Mouse (Mus musculus) stomach, embryonic 15.5 days (tissue): ENCODE measurements around the gene Rab3a. TPM values are rescaled to one million over a fixed set of nuclear protein-coding genes. Genes with fewer than 3 reads are reported as not detected.

Source experiments
- ATAC-seq: fragments of 200-750 bp; cut with Nextera tagmentation; 2 replicates; pipeline ENCODE4 v1.8.0; 2017; ENCODE audit warnings: low read depth, moderate number of reproducible peaks, moderate TSS enrichment; ENCODE audit not compliant: insufficient read depth, low FRiP score
- H3K27ac ChIP-seq: fragments of 300-500 bp; sonication (generic); 2 replicates; pipeline ENCODE4 v1.5.1; 2015; ENCODE audit warnings: mild to moderate bottlenecking, inconsistent platforms
- H3K27me3 ChIP-seq: fragments of 300-500 bp; sonication (generic); replicated peaks from 2 replicates; pipeline ENCODE4 v1.6.1; 2015; ENCODE audit warnings: inconsistent platforms
- H3K36me3 ChIP-seq: fragments of 300-500 bp; sonication (generic); 2 replicates; pipeline ENCODE4 v1.6.1; 2015; ENCODE audit warnings: inconsistent platforms
- H3K4me1 ChIP-seq: fragments of 300-500 bp; sonication (generic); 2 replicates; pipeline ENCODE4 v1.6.1; 2015; ENCODE audit warnings: inconsistent platforms
- H3K4me2 ChIP-seq: fragments of 300-500 bp; sonication (generic); 2 replicates; pipeline ENCODE4 v1.6.1; 2015; ENCODE audit warnings: mild to moderate bottlenecking, inconsistent platforms
- H3K4me3 ChIP-seq: fragments of 300-500 bp; sonication (generic); replicated peaks from 2 replicates; pipeline ENCODE4 v1.5.1; 2015; ENCODE audit warnings: inconsistent platforms
- H3K9ac ChIP-seq: fragments of 300-500 bp; sonication (generic); 2 replicates; pipeline ENCODE4 v1.6.1; 2015; ENCODE audit warnings: inconsistent platforms
- H3K9me3 ChIP-seq: fragments of 300-500 bp; sonication (generic); 2 replicates; pipeline ENCODE4 v1.6.1; 2016; ENCODE audit warnings: inconsistent platforms
- WGBS: fragments of 180-500 bp; shearing (Covaris S2); methylation state at CpG from one replicate; pipeline ENCODE4 v1.1.7; 2015; 5-methylcytosine and 5-hydroxymethylcytosine counted together
- polyA plus RNA-seq: library from polyadenylated mRNA; unstranded; fragments of >200 nt; fragmentation: Nextera tagmentation; extraction: Ambion mirVana; gene quantifications from 2 replicates; pipeline ENCODE4 v1.2.1, GENCODE M21; 2015

Rab3a gene
- polyA plus RNA-seq, 1 experiment from 2014 or later: 20.9 TPM

DNA sequence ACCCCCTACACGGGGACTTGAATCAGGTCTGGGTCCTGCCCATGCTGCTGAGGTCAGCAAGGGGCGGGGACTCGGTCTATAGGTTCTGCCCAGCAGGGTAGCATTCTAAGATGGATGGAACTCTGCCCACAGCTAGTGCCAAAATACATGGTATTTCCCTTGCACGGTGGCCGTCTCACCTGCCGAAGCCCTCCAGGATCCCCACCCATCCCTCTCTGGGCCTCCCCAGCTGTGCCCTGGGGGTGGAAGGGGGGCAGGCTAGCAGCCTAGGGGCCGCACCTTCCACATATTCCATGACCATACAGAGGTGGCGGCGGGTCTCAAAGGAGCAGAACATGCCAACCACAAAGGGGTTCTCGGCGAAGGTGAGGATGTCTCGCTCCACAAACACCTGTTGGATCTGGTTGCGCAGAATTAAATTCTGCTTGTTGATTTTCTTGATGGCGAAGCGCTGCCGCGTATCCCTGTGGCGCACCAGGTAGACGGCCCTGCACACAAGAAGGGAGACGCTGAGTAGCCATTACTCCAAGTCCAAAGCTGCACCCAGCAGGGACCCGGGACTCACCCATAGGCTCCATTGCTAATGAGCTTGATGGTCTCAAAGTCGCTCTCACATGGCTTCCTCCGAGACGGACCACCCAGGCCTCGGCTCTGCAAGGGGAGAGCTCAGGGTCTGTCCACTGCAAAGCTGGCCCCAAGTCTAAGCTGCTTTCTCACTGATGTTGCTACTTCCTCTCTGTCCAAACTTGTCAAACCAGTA, 32.0 kb downstream of the Rab3a start:
- ATAC-seq: no peak

DNA sequence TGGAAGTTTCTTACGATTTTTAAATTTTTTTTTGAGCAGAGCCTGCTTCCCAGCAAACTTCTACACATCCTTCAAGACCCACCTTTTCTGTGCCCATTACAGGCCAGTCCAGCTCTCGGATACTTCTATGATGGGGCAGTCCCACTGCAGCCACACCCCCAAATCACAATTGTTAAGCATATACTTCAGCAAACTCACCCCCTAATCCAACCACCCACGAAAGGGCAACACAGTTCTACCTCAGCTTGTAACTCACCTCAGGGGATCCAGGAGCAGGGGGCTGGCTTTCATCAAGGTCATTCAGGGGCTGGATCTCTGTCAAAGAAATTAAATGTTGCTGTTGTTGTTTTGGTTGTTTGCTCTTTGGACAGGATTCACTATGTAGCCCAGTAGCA, 32.6 kb downstream of the Rab3a start:
- H3K27me3 ChIP-seq: no peaks in the 10 kb centered on the region
- peaks cover 49% of the 10 kb centered on the region for H3K36me3 ChIP-seq
- peaks cover 20% of the 10 kb centered on the region for H3K4me1 ChIP-seq
- no peaks in the 10 kb centered on the region for H3K9me3 ChIP-seq
- no peak overlapping the region for H3K4me2 ChIP-seq
- ATAC-seq: no peak
- H3K4me3 ChIP-seq: no peak overlapping the region
- no peak overlapping the region for H3K9ac ChIP-seq
- WGBS: 88% methylated on average over 3 of the region's 3 CpGs
- H3K27ac ChIP-seq: no peak overlapping the region

More for the DNA sequence above, 32.0 kb downstream of the Rab3a start:
- H3K4me3 ChIP-seq: no peak overlapping the region
- H3K9ac ChIP-seq: no peak overlapping the region
- H3K27ac ChIP-seq: no peak overlapping the region
- peaks cover 14% of the 10 kb centered on the region for H3K4me1 ChIP-seq
- H3K27me3 ChIP-seq: no peaks in the 10 kb centered on the region
- H3K9me3 ChIP-seq: no peaks in the 10 kb centered on the region
- no peak overlapping the region for H3K4me2 ChIP-seq
- H3K36me3 ChIP-seq: peaks cover 53% of the 10 kb centered on the region
- WGBS: 86% methylated on average over 25 of the region's 25 CpGs

DNA sequence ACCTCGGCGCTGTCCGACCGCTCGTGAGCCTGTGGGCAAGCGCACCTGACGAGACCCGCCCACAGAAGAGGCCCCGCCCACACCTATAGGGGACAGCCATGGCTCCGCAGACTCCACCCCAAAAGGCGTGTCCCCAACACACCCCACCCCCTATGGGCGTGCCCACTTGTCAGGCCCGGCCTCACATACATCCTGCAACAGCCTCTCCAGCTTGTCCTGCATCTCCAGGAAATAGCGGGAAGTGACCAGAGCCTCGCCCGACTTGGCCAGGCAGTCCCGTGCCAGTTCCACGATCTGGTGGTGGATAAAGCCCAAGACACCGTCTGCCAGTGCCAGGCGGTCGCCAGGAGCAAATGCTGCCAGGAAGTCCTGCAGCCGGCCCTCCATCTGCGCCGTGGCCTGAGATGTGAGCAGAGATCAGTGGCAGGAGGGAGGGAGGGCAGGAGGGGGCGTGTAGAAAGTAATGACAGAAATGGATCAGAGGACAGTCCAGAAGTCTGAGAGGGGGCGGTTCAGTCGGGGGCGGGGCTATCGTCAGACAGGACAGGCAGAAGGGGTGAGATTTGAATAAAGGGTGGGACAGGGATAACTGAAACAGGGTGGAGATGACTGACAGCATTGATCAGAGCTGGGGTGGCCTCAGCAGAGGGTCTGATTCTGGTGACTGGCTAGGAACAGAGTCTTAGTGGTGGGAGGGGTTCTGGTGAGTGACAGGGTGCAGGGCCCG, 33.6 kb downstream of the Rab3a start:
- Histone ChIP-seq H3K9me3 (no peaks in the 10 kb centered on the region), H3K4me2 (peak overlapping the region; percentile 5; the same call in 1 of the 2 replicates), H3K4me1 (peaks cover 26% of the 10 kb centered on the region), H3K4me3 (no peak overlapping the region), H3K9ac (no peak overlapping the region), H3K27me3 (no peaks in the 10 kb centered on the region), H3K27ac (no peak overlapping the region), H3K36me3 (peaks cover 46% of the 10 kb centered on the region)
- ATAC-seq: 0 out of 2 replicates have a peak, but pooled peaks have one; percentile 14
- WGBS: 36% methylated on average over 30 of the region's 30 CpGs

DNA sequence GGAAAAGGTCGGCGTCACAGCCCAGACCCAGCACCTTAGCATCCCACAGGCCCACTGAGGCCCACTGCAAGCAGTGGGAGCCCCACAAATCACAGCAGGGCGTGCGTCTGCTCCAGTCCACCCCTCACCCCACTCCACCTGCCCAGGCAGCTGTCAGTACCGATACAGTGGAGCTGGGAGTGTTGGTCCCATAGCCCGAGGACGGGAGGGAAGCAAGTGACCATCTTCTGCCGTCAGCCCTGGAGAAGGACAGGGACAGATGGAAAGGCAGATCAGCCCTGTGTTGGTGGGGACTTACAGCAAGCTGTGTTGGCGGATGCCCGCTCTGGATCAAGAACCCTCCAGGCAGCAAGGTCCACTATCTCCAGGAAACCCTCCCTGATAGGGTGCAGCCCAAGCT, 34.6 kb downstream of the Rab3a start:
- Histone ChIP-seq H3K27ac (no peak overlapping the region), H3K9ac (no peak overlapping the region), H3K4me1 (peaks cover 31% of the 10 kb centered on the region), H3K4me3 (no peak overlapping the region), H3K36me3 (peaks cover 36% of the 10 kb centered on the region), H3K27me3 (no peaks in the 10 kb centered on the region), H3K9me3 (no peaks in the 10 kb centered on the region), H3K4me2 (no peak overlapping the region)
- ATAC-seq: no peak
- 82% methylated on average over 10 of the region's 10 CpGs for WGBS

DNA sequence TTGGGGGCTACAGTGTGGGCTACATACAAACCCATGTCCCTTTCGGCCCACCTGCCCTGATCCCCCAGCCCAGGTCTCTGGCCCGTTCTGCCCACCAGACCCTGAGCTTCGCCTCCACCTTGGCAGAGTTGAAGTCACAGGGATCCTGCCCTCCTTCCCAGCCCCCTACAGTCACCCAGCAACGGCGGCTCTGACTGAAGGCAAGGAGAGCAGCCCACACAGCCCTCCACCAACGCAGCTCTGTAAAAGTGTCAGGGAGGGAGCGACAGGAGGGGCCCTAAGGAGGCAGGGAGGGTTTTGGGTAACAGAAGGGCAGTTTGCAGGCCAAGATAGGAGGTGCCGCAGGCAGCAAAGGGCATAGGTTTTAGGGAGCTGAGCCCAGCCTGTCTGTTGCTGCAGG, 36.4 kb downstream of the Rab3a start:
- WGBS: 55% methylated on average over 8 of the region's 8 CpGs
- Histone ChIP-seq H3K27ac (peak overlapping the region; percentile 65; the same call in 1 of the 2 replicates), H3K4me2 (peak overlapping the region; percentile 96), H3K4me1 (peaks cover 31% of the 10 kb centered on the region), H3K9me3 (no peaks in the 10 kb centered on the region), H3K36me3 (peaks cover 24% of the 10 kb centered on the region), H3K9ac (no peak overlapping the region), H3K27me3 (no peaks in the 10 kb centered on the region), H3K4me3 (peak overlapping the region; percentile 75)
- ATAC-seq: no peak

DNA sequence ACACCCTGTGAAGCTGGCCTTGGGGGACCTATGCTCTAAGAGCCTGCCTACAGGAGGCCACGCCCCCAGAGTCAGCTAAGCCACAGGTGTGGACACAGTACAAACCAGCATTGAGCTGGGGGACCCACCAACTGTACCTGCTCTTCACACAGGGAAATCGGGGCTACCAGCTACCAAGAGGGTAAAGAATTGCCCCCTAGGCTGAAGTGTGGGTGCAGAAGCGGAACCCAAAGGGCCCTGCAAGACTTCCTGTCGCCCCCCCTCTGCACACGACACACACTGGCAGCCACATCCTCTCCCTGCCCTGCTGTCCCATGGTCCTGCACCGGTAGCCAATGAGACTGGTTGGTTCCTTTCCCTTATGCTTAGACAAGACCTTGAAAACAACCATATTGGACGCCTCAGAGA, 36.8 kb downstream of the Rab3a start:
- Histone ChIP-seq H3K9ac (peak overlapping the region; percentile 88; the same call in 1 of the 2 replicates), H3K27me3 (no peaks in the 10 kb centered on the region), H3K4me2 (peak overlapping the region; percentile 96), H3K27ac (peak overlapping the region; percentile 85; the same call in 1 of the 2 replicates), H3K36me3 (peaks cover 20% of the 10 kb centered on the region), H3K4me1 (peaks cover 31% of the 10 kb centered on the region), H3K9me3 (no peaks in the 10 kb centered on the region), H3K4me3 (peak overlapping the region; percentile 75)
- WGBS: 50% methylated on average over 7 of the region's 7 CpGs
- no peak for ATAC-seq

DNA sequence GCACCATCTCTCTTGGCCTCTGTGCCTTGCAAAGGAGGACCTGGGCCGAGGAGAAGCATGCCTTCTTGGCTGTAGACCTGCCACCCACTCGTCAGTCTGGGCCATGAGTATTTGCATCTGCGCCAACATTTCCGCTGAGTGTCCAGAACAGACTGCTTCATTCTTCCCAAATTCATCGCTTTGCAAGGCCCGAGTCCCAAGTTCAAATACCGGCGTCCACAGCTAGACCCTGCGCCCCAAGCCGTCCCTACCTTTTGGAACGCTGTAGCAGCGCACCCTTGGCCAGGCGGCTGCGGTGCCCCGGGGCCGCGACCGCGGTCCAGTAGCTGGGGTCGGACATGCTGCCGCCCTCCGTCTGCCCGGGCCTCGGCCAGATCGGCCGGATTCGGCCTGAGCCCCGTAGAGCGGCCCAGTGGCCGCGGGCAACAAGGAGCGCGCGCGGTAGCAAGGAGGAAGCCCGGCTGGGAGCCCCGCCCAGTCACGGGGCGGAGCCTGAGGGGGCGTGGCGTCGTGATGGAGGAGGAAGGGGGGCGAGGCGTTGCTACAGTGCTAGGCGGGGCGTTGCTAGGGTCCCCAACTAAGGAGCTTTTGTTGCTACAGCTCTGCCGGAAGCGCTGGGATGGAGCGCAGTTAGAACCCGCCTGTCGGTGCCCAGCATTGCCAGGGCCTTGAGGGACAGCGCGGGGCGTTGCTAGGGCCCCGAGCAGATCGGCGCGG, 37.7 kb downstream of the Rab3a start:
- Histone ChIP-seq H3K9me3 (no peaks in the 10 kb centered on the region), H3K36me3 (peaks cover 12% of the 10 kb centered on the region; the same call in 1 of the 2 replicates), H3K4me1 (peaks cover 35% of the 10 kb centered on the region), H3K27me3 (no peaks in the 10 kb centered on the region), H3K4me3 (peak overlapping the region; percentile 75), H3K9ac (peak overlapping the region; percentile 88; the same call in 1 of the 2 replicates), H3K4me2 (peak overlapping the region; percentile 96), H3K27ac (peak overlapping the region; percentile 85)
- ATAC-seq: peak; percentile 70
- 3% methylated on average over 57 of the region's 58 CpGs for WGBS

DNA sequence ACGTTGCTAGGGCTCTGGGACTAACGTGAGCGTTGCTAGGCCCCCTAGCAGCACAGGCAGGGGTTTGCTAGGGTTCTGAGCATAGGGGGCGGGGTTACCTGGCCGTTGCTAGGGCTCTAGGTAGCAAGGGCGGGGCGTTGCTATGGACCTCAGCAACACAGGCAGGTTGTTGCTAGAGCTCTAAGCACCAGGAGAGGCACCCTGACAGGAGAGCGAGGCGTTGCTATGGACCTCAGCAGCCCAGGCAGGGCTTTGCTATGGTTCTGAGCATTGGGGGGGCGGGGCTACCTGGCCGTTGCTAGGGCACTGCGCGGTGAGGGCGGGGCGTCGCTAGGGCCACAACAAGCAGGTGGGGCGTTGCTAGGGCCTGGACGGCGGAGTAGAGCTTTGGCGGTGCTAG, 38.2 kb downstream of the Rab3a start:
- WGBS: under 1% methylated on average over 18 of the region's 20 CpGs
- Histone ChIP-seq H3K27me3 (no peaks in the 10 kb centered on the region), H3K9ac (no peak overlapping the region), H3K36me3 (0 out of 2 replicates have a peak, but pooled peaks cover 7% of the 10 kb centered on the region), H3K9me3 (no peaks in the 10 kb centered on the region), H3K4me3 (peak overlapping the region; percentile 75), H3K4me2 (peak overlapping the region; percentile 96), H3K27ac (peak overlapping the region; percentile 85), H3K4me1 (peaks cover 37% of the 10 kb centered on the region)
- ATAC-seq: peak; percentile 48

DNA sequence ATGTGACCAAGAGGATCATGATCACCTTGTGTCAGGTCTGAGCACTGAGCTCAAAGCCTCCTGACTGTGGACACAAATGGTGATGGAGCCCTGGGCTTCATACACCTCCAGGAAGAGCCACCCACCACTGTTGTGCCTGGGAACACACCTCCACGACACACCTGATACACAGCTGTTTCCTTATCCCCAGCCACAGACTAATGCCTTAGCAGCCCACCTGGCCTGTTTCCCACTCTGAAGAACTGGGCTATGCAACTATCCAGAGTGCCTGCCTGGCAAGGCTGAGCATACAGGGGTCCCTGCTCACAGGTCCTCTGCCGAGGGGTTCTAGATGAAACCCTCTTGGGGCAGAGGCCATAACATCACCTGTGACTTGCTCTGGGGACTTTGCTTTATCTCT, 39.7 kb downstream of the Rab3a start:
- Histone ChIP-seq H3K9ac (no peak overlapping the region), H3K4me2 (no peak overlapping the region; the same call in 1 of the 2 replicates), H3K4me1 (peaks cover 43% of the 10 kb centered on the region), H3K27ac (peak overlapping the region; percentile 31; the same call in 1 of the 2 replicates), H3K36me3 (no peaks in the 10 kb centered on the region), H3K9me3 (no peaks in the 10 kb centered on the region), H3K27me3 (peaks cover 5% of the 10 kb centered on the region), H3K4me3 (no peak overlapping the region)
- WGBS: 69% methylated on average over 2 of the region's 2 CpGs
- ATAC-seq: no peak

DNA sequence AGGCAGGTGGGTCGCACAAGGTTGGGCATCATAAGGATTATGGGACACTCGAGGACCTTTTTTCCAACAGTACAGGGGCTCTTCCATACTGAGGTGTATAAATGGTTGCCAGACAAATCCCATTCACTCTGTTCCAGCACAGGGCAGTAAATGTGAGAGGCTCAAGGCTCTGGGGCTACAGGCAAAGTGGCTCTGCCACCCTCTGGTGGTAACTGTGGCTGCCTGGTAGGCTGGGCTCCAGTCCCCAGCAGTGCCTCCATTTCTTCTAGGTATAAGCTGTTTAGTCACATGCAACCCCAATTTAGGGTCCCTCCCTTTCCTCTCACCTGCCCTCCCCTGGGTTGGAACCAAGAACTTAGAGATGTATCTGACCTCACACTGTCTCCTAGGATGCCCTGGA, 40.9 kb downstream of the Rab3a start:
- H3K4me2 ChIP-seq: peak overlapping the region; percentile 94; the same call in 1 of the 2 replicates
- H3K4me3 ChIP-seq: no peak overlapping the region
- H3K27ac ChIP-seq: peak overlapping the region; percentile 42; the same call in 1 of the 2 replicates
- ATAC-seq: no peak
- WGBS: 87% methylated on average over 2 of the region's 2 CpGs
- peaks cover 43% of the 10 kb centered on the region for H3K4me1 ChIP-seq
- H3K27me3 ChIP-seq: peaks cover 10% of the 10 kb centered on the region
- H3K9me3 ChIP-seq: no peaks in the 10 kb centered on the region
- no peaks in the 10 kb centered on the region for H3K36me3 ChIP-seq
- H3K9ac ChIP-seq: no peak overlapping the region

DNA sequence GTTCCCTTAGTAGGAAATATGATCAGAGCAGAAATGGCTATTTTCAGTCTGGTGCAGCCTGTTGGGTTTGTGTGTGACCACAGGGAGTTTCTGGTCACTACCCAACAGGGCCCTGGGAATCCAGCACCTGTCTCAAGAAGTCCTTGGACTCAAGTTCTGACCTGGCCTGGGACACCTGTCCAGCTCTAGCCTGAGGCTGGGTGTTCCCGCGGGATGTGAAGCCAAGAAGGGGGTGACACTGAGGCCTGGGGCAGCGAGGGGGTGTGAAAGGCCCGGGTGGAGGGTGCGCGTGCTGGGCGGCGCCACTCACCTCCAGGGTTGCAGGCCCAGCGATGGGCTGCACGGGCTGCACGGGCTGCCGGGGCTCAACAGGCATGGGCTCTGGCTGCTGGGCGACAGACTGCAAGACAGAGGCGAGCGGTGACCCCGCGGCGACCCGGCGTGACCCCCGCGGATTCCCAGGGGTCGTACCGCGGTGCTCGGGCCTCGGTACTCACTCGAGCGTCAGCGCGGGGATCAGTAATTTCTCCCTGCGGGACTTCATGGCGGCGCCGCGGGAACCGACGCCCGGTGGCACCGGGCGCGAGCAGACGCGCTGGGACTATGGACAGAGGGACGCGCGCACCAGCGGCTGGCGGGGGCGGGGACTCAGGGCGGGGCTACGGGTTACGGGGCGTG, 42.1 kb downstream of the Rab3a start:
- peaks cover 31% of the 10 kb centered on the region for H3K4me1 ChIP-seq
- 4% methylated on average over 54 of the region's 54 CpGs for WGBS
- H3K4me3 ChIP-seq: peak overlapping the region; percentile 55
- H3K27ac ChIP-seq: peak overlapping the region; percentile 52
- H3K27me3 ChIP-seq: peaks cover 14% of the 10 kb centered on the region
- ATAC-seq: no peak
- H3K9ac ChIP-seq: peak overlapping the region; percentile 40; the same call in 1 of the 2 replicates
- H3K4me2 ChIP-seq: peak overlapping the region; percentile 94
- no peaks in the 10 kb centered on the region for H3K9me3 ChIP-seq
- H3K36me3 ChIP-seq: no peaks in the 10 kb centered on the region
